Mouse (Mus musculus) bone marrow macrophage, adult 2 months (primary cell): ENCODE measurements at regions not wholly inside any gene's neighbourhood (a gene's known extent, or its start where the extent isn't known, plus 50 kb on each side); places are given as distances from the start of the nearest gene placed in this dataset.

Experiments used
- CTCF ChIP-seq: IDR thresholded peaks from 2 replicates; pipeline ENCODE4 v1.5.1; 2012; ENCODE audit warnings: low read depth, mild to moderate bottlenecking, low read length, moderate library complexity
- POLR2A ChIP-seq: IDR thresholded peaks from 2 replicates; pipeline ENCODE4 v1.6.1; 2012; ENCODE audit warnings: mild to moderate bottlenecking, low read depth, low read length, borderline replicate concordance

DNA sequence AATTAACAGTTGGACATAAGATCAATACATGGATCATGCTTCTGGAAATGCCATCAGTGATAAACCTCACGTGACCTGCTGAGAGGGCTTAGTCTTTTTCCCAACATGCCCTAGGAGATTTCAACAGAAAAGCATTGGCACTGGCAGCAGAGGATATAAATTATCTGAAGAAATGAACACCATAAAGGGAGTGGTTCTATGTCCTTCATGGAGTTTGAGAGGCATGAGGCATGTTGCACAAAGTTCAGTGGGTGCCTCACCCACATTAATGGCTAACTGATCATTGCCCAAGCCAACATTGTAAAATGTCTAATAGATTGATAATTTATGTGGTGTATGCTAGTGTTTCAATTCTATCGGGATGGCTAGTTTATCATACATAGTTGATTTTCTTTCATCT is 875.6 kb upstream of the Adgrl2 start:
- TF ChIP-seq POLR2A (no peak), CTCF (no peak)
